Mouse (Mus musculus) G1E (cell line): ENCODE results near the gene Sephs2.

Experiments used
- CTCF ChIP-seq: IDR thresholded peaks from 2 replicates; pipeline ENCODE4 v1.5.1; 2012; ENCODE audit warnings: low read depth, low read length, inconsistent platforms, mixed read lengths
- GATA1 ChIP-seq: IDR thresholded peaks from 2 replicates; pipeline ENCODE4 v1.6.1; 2012; ENCODE audit warnings: borderline replicate concordance, low read length, inconsistent platforms, mixed read lengths

GRCm38 (mm10) chr7:127252414-127252813, 21.4 kb downstream of the Sephs2 start:
- TF ChIP-seq CTCF (peak; percentile 56; the same call in 1 of the 2 replicates), GATA1 (no peak)
